Mouse (Mus musculus): ENCODE results near the gene Sft2d1.
"Not testable (repeated sequence)": the region's sequence is repeated elsewhere in the genome, so short reads cannot be mapped to it uniquely, and the experiment has no call there.

The Sft2d1 gene

DNA sequence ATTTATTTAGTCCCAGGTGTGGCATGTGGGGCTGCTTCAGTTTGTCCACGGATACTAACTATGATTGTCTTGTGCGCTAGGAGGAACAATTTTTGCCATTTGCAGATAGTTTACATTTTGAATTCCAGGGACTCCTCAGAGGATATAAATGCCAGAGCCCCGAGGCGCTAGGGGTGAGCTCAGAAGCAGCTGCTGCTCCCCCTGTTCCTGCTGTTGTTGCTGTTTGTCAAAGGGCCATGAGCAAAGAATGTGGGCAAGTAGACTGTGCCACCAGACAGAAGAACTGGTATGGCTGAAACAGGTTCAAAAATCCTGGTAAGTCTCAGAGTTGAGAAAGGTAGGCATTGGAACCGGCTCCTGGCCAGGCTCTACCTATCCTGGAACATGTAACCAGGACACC lies 7.2 kb upstream of the Sft2d1 start:
- no peak for DNase-seq

DNA sequence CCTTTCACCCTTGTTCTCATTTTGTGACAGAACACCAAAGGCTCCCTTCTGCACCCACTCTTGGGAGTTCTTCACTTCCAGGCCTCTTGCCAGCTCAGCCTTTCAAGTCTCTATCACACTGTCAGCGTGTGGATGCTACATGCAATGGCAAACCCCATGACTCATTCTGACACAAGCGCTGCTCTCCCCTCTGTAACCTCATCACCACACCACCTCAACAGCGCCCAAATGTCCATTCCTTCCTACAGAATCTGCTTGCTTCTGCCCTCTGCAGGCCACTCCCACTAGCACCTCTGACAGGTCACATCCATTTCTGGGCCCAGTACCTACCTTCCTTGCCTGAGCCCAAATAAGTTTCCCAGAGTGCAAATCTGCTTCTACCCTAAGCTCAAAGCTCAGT lies 5.1 kb upstream of the Sft2d1 start:
- no peak for DNase-seq

DNA sequence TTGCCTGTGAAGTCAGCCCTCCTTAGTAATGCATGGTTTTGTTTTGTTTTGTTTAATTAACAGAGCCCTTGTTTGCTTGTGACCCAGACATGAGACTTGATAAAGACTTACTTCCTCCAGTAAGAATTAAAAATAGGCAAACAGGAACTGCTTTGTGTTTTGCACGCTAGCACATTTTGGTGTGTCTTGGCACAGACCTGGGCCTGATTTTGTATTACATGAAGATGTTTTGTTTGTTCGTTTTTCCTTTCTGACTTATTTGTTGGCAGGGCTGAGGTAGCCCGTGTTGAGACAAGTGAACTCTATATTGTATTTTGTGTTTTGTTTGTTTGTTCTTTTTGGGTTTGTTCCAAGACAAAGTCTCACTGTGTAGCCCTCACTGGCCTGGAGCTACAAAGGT lies 849 bp downstream of the Sft2d1 start:
- DNase-seq, result no peak

DNA sequence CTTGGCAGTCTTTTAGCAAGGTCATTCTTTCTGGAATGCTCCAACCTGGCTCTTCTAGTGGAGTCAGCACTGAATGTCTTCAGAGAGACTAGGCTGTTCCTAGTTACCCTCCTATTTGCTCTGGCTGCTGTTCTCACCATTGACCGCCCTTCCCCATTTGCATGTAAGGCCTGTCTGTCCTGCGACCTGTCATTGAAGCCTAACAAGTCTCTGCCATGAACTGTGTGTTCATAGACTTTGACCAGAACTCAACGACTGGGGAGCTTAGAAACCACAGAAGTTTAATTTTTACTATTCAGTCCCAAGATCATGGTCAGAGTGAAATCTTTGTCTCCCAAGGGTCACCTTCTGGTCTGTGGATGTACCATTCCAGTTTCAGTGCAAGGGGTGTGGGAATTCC lies 3.1 kb downstream of the Sft2d1 start:
- no peak for DNase-seq

DNA sequence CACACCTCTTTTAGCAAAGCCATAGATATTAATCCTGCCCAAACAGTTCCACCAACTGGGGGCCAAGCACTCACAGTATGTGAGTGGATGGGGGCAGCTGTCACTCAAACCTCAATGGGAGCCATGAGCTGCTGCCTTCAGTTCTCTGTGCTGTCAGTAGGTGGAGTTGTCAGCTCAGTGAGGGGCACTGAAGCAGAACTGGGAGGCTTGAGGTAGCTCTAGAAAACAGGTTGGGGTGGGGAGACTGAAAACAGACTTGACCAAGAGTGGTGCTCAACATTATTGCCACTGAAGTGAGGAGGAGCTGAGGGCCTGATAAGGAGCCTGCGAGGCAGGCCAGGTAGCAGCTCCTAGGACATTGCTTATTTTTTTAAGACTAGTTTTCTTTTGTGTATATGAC lies 5.3 kb downstream of the Sft2d1 start:
- DNase-seq, result peak; percentile 27

DNA sequence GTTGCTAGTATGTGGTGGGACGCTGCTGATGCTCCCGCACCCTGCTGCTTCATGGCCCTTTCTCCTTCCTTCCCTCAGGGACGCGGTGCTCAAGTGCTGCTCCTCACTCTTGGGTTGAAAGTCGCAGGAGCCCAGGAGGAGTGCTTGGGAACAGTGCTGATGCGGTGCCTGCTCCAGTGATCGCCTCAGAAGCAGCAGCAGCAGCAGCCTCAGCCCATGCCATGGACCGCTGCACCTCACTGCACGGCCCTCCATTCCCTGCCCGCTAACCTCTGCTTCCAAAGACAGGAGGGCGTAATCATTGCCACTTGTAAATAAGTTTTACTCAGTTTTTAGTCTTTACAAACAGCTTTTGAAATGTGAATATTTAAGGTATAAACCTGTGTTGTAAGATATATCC lies 16.0 kb downstream of the Sft2d1 start:
- DNase-seq, result not testable (repeated sequence)

DNA sequence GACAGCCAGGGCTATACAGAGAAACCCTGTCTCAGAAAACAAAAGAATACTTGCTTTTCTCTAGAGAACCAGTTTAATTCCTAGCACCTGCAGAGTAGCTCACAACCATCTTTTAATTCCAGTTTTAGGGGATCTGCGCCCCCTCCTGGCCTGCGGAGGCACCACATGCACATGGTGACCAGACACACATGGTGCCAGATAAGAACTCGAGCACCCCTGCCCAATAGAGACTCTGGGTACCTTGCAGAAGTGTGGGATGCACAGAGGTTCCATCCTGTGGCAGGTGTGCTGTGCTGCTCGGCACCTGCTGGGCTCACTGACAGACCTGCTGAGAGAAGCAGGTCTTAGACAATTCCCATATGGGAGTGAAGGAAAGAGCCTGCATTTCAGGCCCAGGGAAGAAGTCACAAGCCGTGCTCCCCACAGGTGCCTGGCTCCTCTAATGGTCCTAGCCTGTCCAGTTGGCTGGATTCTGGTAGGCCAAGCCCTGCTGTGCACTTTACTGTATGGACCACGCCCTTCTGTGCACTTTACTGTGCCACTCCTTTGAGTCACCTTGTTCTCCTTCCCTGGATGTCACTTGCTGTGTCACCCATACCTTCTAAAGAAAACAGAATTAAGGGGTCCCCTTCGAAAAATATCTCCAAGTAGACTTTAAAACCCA lies 17.7 kb downstream of the Sft2d1 start:
- peak; percentile 48 for DNase-seq

DNA sequence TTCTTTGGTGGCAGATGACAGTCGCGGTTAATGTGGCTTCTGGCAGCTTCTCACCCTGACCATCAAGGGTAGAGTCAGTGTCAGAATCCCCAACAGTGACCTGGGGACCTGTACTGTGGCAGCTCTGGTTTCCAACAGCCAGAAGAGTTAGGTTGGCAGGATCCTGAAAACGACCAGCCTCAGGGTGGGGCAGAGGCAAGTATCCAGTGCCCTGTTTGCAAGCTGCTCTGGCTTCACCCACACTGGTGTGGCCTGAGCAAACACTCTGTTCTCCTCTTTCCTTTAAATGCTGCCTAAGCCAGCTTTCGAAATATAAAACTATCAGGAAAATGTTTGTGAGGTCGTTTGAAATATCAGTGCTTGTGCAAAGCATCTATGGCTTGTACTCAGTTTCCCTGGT lies 19.7 kb downstream of the Sft2d1 start:
- no peak for DNase-seq

DNA sequence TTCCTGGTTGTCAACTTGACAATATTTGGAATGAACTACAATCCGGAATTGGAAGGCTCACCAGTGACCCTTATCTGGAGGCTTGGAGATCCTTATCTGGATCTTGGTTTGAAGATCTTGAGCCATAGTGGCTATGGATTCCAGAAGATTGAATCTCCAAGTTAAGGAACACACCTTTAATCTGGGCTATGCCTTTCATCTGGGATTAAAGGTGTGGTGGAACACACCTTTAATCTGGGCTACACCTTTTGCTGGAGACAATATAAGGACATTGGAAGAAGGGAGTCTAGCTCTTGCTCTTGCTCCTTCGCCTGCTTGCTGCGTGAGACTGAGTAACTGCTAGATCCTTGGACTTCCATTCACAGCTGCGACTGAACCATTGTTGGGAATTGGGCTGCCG lies 26.3 kb downstream of the Sft2d1 start, which contains the start of gene Prr18:
TSS of gene Prr18 (plus strand) at position 301 of the 400 bp plus-strand sequence.
- not testable (repeated sequence) for DNase-seq

DNA sequence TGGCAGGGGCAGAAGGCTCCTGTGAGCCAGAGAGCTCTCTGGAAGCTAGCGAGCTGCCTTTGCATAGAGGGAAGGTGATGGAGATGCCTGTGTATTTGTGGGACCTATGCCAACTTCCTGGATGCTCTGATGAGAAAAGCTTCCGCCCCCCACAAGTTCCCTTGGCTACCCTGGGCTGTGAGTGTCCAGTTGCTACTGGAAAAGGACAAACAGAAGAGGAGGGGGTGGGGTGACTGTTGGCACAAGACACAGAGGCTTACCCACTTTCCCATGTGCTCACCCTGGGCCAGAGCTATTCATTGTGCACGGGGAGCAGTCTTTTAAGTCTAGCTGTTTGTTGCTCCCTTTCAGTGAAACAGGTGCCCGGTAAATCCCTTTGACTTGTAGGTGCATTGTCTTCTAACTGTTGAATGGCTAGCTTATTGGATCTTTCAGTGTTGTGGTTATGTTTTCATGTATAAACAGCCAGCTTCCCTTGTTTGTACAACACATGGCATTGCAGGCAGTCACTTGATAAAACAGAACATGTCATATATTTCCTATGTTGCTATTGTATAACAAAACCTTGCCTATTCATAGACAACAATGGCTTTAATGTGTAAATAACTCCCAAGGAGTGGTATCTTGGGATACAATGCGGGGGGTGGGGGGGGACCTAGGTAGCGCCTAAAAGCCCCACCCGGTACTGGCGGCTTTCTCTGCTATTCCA lies 28.9 kb downstream of the Sft2d1 start:
- DNase-seq, result no peak

DNA sequence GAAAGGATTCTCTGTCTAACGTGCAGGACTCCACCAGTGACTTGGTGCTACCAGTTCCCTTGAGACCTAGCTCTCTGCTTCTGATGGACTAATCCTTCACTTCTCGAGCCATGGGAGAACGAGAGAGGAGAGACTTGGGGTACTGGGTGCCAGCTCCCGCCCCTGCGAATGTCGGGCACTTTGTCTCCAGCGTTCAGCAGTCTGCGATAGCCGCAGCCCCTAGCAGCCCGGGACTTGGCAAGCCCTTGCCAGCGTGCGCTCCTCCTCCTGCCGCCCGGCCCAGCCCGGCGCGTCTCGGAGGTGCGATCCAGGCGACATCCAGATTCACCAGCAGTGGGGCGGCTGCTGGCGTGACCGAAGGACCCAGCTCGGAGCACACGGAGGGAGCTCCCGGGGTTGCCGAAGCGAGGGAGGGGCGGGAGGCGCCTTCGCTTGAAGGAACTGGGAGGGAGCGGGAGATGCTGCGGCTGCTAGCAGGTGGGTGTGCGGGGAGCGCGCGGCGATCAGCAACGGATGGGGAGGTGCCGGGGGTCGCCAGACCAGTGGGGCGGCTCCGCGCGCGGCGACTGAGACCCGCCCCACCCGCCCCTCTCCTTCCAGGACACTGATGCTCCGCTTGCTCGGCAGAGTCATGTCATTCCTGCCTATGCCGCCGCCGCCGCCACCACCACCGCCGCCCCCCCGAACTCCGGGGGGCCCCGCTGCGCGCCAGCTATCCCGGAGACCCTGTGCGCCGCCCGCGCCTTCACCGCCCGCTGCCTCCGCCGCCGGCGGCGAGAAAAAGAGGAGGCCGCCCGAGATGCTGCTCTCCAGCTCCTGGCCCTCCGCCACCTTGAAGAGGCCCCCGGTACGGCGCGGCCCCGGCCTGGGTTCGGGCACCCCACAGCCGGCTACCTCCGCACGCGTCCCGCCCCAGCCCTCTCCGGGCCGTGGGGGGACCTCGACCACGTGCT lies 29.8 kb downstream of the Sft2d1 start:
- DNase-seq, result peak; percentile 15

DNA sequence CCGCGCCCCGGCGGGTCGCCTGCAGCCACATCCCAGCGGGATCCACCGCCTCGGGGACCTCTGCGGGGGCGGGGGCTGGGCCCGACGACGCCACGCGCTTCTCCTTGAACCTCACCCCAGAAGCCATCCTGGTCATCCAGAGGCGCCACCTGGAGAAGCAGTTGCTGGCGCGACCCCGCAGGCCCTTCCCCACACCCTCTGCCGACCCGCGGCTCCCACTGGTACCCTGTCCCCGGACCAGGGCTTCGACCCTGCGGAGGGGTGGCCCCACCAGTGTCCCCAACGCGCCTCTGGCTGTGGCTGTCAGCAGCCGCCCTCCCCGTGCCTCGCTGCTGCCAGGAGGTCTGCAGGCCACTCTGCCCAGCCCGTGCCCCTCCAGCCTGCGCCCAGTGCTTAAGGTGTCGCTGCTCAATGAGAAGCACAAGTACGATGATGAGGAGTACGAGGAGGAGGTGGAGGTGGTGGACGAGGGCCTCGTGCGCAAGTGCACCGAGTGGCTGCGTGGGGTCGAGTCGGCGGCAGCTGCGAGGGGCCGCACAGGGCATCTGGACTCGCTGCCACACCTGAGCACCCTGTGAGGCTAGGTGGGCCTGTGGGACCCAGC lies 30.6 kb downstream of the Sft2d1 start:
- peak; percentile 11 for DNase-seq

DNA sequence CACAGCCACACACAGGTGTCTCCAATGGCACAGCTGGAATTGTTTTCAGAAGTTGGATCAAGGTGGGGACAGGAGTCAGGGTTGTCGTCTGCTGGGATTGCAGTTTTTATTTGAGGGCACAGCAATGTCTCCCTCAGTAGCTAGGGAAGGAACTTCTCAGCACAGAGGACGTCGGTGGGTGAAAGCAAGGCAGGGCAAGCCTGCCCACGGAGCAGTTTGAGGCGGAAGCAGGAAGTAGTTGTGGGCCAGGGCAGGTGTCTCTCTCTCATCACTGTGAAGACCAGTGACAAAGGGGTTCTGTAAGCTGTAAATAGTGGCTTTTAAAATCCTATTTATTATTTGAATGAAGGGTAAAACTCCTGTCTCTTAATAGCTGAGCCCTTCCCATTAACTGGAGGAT lies 31.8 kb downstream of the Sft2d1 start:
- DNase-seq, result peak; percentile 43

DNA sequence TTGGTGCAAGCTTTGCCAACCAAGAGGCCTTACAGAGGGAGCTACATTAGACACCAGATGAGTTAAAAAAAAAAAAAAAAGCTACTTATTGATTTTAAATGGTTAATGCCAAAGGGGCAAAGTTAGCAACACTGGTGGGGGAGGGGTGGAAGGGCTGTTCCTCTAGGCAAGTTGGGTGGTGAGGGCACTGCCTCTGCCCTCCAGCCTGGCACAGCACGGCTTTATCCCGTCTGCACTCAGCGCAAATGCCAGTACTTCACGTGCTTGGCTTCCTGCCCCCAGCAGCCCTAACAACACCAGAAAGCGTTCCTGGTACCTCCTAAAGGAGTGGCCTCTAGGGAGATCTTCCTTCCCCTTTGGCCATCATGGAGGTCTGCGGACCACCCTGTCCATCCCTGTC lies 32.5 kb downstream of the Sft2d1 start:
- no peak for DNase-seq

DNA sequence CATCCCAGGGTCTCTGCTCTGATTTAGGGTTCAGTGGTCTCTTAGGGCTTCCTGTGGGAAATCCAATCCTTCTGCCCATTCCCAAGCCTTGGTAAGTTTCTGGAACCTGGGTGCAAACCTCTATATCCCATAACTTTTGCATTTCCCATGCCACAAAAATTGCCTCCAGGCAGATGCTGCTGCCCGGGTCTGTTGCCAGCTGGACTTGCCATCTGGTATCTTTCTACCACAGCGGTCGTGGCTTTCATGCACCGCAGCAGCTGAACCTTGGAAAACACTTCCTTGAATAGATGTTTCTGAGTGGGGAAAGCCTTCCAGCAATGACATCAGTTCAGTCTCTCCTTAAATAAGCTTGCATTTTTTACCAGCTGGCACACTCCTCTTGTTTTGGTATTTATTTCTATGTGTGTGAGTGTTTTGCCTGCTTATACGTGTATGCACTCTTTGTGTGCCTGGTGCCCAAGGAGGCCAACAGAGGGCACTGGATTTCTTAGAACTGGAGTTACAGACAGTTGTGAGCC lies 36.9 kb downstream of the Sft2d1 start:
- no peak for DNase-seq

DNA sequence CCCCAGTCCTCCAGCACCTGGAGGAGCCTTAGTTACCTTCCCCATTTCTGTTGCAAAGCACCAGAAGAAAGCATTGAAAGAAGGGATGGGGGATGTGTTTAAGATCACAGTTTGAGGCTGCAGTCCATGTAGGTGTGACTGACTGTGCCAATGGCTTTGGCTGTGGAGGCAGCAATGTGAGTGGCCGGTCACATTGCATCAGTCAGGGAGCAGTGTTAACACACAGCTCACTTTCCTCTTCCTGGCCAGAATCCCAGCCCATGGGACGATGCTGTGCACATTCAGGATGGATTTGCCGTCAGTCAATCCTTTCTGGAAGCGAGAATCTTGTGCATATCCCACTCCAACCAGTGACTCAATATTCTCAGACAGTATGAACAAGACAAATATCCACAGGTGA lies 38.0 kb downstream of the Sft2d1 start:
- DNase-seq, result no peak

DNA sequence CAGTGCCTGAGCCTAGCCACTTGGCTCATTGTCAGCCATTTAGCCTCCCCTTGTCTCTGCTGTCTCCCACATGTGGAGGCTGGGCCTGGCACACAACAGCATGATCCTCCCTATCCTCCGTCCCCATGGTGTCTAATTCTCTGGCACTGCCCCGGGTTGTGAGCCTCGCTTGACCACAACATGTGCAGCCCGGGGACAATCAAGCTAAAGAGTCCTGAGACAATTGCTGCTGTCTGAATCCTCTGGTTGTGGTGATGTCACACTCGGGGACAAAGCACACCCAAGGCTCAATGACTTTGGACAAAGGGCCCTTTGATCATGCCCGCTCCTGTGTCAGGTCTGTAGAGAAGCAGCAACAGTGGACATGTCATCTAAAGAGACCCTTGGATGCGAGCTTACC lies 40.2 kb downstream of the Sft2d1 start:
- no peak for DNase-seq

DNA sequence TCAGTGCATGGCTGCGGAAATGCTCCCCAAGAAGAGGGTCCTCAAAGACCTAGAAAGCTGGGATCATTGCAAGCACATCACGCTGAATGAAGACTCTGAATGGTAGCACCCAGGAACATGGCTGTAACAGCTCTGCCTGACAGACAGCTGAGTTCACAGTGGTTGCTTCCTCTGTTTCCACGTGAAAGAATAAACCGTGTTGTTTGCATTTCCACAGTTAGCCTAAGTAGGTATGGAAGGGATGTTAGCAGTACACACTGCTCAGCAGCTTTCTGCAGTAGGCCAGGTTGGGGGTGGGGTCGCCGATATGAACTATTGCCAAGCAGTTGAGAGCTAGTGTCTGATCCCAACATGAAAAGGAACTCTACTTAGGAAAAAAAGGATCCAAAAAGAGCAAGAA lies 44.8 kb downstream of the Sft2d1 start, which contains the start of gene T2:
TSS of gene T2 (plus strand) at position 301 of the 400 bp plus-strand sequence.
- DNase-seq, result no peak

DNA sequence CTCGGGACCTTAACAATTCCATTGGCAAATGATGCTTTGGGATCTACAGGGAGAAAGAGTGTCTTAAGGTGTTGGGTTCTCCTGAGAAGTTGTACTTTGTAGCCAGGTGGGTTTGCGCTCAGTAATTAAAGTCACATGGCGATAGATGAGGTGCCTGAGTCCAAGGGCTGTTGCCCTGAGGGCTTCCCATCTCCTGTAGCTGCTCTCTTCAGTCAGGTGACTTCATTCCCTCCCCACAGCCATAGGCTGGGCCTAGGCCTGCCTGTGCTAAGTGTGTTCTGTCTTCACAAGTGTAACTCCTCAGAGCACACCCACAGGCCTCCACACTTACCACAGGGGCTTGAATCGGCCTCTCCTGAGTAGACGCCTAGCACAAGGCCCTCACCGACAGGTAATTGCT lies 46.6 kb downstream of the Sft2d1 start:
- DNase-seq, result no peak

DNA sequence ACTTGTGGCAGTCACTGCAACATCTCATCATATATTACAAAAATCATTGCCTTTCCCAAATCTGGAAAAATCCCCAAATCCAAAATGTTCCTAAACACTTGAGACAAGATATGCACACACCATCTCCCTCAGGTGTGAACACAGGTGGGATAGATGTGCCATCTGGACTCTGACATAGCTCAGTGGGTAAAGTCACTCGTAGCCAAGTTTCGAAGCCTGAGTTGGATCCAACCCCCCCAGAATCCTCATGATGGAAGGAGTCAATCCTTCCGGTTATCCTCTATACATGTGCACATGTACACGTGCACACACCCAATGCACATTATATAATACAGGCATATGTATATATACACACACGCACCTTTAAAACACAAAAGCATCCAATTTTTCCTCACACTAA lies 50.0 kb downstream of the Sft2d1 start:
- no peak for DNase-seq

DNA sequence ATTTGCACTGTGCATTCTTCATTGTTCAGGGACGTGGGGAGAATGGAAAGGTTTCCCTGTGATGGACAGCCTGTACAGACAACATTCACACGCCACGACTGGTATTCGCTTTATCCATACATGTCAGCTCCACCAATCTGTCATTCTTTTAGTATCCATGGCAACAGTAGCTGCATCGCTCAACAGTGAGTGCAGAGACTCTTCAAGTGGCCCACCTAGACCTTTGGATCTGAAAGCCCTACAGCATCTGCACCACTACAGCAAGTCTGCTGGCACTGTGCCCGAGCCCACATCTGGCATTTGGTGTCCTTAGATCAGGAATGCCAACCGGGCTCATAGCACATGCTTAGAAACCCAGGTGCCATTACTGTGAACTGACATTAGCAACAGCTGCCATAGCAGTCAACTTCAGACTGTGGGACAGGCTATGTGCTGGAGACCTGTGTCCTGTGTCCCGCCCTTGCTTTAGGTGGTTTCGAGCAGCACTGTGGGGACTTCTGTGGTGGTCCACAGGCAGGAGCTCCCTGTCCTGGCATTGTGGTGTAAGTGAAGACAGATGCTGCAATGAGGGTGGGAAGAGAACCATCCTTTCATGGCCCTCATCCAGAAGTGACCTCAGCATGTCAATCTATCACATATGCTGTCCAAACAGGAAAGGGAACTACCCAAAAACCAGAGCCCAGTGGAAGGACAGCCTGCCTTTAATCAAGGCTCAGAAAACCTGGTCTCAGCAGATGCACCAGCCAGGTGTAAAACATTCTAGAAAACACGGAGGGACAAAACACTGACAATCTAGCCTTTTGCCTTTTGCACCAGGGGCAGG lies 50.6 kb downstream of the Sft2d1 start:
- DNase-seq, result no peak

Data from thymus, postnatal 25 days (tissue).